Mouse (Mus musculus) lung, embryonic 14.5 days (tissue): ENCODE measurements at regions not wholly inside any gene's neighbourhood (a gene's known extent, or its start where the extent isn't known, plus 50 kb on each side); places are given as distances from the start of the nearest gene placed in this dataset.

ENCODE experiments used
- ATAC-seq: fragments of 200-750 bp; cut with Nextera tagmentation; 2 replicates; pipeline ENCODE4 v1.8.0; 2017; ENCODE audit warnings: mild to moderate bottlenecking, moderate TSS enrichment, moderate library complexity; ENCODE audit not compliant: insufficient read depth
- DNase-seq: peaks from one replicate; pipeline ENCODE4 v3.0.0-alpha.2; 2015
- H3K27ac ChIP-seq: fragments of 300-500 bp; sonication (generic); 2 replicates; pipeline ENCODE4 v1.5.1; 2014; ENCODE audit warnings: low read depth, mild to moderate bottlenecking, moderate library complexity
- H3K27me3 ChIP-seq: fragments of 300-500 bp; sonication (generic); 2 replicates; pipeline ENCODE4 v1.6.1; 2014; ENCODE audit warnings: low read length, control low read depth; ENCODE audit not compliant: insufficient read depth
- H3K36me3 ChIP-seq: fragments of 300-500 bp; sonication (generic); 2 replicates; pipeline ENCODE4 v1.6.1; 2014; ENCODE audit warnings: control low read depth; ENCODE audit not compliant: insufficient read depth
- H3K4me1 ChIP-seq: fragments of 300-500 bp; sonication (generic); 2 replicates; pipeline ENCODE4 v1.6.1; 2014; ENCODE audit warnings: antibody characterized with exemption, control low read depth; ENCODE audit not compliant: insufficient read depth
- H3K4me2 ChIP-seq: fragments of 300-500 bp; sonication (generic); 2 replicates; pipeline ENCODE4 v1.6.1; 2014; ENCODE audit warnings: mild to moderate bottlenecking
- H3K4me3 ChIP-seq: fragments of 300-500 bp; sonication (generic); 2 replicates; pipeline ENCODE4 v1.5.1; 2014; ENCODE audit warnings: low read depth, low read length
- H3K9ac ChIP-seq: fragments of 300-500 bp; sonication (generic); 2 replicates; pipeline ENCODE4 v1.6.1; 2014
- H3K9me3 ChIP-seq: fragments of 300-500 bp; sonication (generic); 2 replicates; pipeline ENCODE4 v1.6.1; 2016; ENCODE audit warnings: low read depth, low read length, control low read depth
- CTCF ChIP-seq: IDR thresholded peaks from 2 replicates; pipeline ENCODE4 v1.5.1; 2016; ENCODE audit warnings: antibody characterized with exemption, low read depth
- WGBS: fragments of 180-500 bp; shearing (Covaris S2); extraction: QIAGEN DNeasy Blood & Tissue Kit; methylation state at CpG from one replicate; pipeline ENCODE4 v1.1.7; 2014; 5-methylcytosine and 5-hydroxymethylcytosine counted together

GRCm38 (mm10) chr10:117953026-117953711, 107.3 kb upstream of the Rap1b start:
- no peak for ATAC-seq

DNA sequence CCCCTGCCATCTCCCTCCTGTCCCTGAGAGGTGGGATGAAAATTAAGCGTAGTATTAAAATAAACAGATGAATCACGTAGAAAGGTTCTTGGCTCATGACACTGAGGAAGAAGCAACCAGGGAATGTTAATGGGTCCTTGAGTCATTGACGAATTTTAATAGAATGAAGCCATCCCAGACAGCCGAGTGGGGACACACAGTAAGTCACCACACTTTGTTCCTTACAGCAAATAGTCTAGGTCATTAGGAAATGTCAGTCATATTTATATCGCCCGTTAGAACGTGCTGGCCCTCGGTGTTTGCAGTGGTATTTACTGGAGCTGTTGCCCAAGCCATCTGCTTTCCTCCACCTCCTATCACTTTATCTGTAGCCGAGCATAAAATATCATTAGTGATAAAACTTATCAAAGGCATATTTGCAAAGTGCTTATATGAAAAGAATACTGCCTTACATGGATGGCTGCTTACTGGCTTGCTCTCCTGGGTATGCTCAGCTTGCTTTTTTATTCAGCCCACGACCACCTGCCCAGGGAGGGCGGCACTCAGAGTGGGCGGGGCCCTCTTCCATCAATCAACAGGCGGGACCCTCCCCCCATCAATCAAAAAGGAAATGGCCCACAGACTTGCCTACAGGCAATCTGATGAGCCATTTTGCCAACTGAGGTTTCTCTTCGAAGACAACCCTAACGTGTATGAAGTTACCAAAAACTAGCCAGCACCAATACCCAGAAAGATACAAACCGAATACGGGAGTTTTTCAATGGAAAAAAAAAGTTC, 110.5 kb upstream of the Rap1b start:
- Histone ChIP-seq H3K4me3 (no peak overlapping the region), H3K4me2 (no peak overlapping the region), H3K27ac (no peak overlapping the region), H3K27me3 (no peaks in the 10 kb centered on the region), H3K9ac (no peak overlapping the region), H3K4me1 (no peaks in the 10 kb centered on the region; the same call in 1 of the 2 replicates), H3K36me3 (no peaks in the 10 kb centered on the region), H3K9me3 (no peaks in the 10 kb centered on the region)
- DNase-seq (no peak), ATAC-seq (no peak)
- no peak for TF ChIP-seq CTCF
- 68% methylated on average over 17 of the region's 17 CpGs for WGBS

More at GRCm38 (mm10) chr10:117953026-117953711, 107.3 kb upstream of the Rap1b start:
- Histone ChIP-seq H3K27ac (no peak overlapping the region), H3K9ac (no peak overlapping the region), H3K4me1 (no peaks in the 10 kb centered on the region; the same call in 1 of the 2 replicates), H3K4me2 (no peak overlapping the region), H3K27me3 (no peaks in the 10 kb centered on the region), H3K4me3 (no peak overlapping the region), H3K9me3 (no peaks in the 10 kb centered on the region), H3K36me3 (no peaks in the 10 kb centered on the region)
- 24% methylated on average over 12 of the region's 12 CpGs for WGBS
- peak; percentile 8 for DNase-seq
- no peak for TF ChIP-seq CTCF

- Histone ChIP-seq H3K9ac (no peak overlapping the region), H3K36me3 (no peaks in the 10 kb centered on the region), H3K4me1 (no peaks in the 10 kb centered on the region), H3K9me3 (no peaks in the 10 kb centered on the region), H3K27ac (no peak overlapping the region), H3K27me3 (no peaks in the 10 kb centered on the region), H3K4me2 (no peak overlapping the region), H3K4me3 (no peak overlapping the region)
- no peak for DNase-seq
- no peak for TF ChIP-seq CTCF
- no peak for ATAC-seq
- WGBS, result 59% methylated on average over 6 of the region's 6 CpGs
Observed at GRCm38 (mm10) chr10:117974706-117975105, 128.9 kb upstream of the Rap1b start.

DNA sequence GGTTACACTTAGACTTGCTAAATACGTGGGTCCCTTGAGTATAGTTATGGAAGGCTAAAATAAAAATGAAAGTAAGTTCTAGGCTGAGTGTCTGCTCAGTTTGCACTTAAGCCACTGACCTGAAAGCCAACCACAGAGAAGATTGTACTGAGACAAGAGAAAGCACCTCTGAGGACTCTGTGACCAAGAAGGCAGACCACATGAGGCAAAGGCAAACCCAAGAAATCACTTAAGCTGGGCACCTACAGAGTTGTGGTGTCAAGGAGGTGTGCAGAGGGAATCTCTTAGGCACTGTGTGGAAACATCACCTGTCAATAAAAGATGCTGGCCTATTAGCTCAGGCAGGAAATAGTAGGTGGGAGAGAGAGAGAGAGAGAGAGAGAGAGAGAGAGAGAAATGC, 129.6 kb upstream of the Rap1b start:
- Histone ChIP-seq H3K4me1 (no peaks in the 10 kb centered on the region), H3K27me3 (no peaks in the 10 kb centered on the region), H3K9me3 (no peaks in the 10 kb centered on the region), H3K4me3 (no peak overlapping the region), H3K9ac (no peak overlapping the region), H3K4me2 (no peak overlapping the region), H3K27ac (no peak overlapping the region), H3K36me3 (no peaks in the 10 kb centered on the region)
- WGBS, result 81% methylated on average over 1 of the region's 1 CpGs
- DNase-seq, result no peak
- ATAC-seq, result no peak
- no peak for TF ChIP-seq CTCF

- WGBS, result 91% methylated on average over 4 of the region's 4 CpGs
- H3K36me3 ChIP-seq, result no peaks in the 10 kb centered on the region
- no peak overlapping the region for H3K4me3 ChIP-seq
- H3K9ac ChIP-seq, result no peak overlapping the region
- no peak for TF ChIP-seq CTCF
- H3K4me2 ChIP-seq, result no peak overlapping the region
- no peaks in the 10 kb centered on the region for H3K27me3 ChIP-seq
- H3K9me3 ChIP-seq, result no peaks in the 10 kb centered on the region
- DNase-seq, result no peak
- H3K27ac ChIP-seq, result no peak overlapping the region
- no peak for ATAC-seq
- no peaks in the 10 kb centered on the region for H3K4me1 ChIP-seq
Observed at GRCm38 (mm10) chr10:117979091-117979490, 133.3 kb upstream of the Rap1b start.

- Histone ChIP-seq H3K27ac (peak overlapping the region; percentile 34), H3K9me3 (no peaks in the 10 kb centered on the region), H3K36me3 (no peaks in the 10 kb centered on the region), H3K4me3 (no peak overlapping the region), H3K9ac (no peak overlapping the region), H3K27me3 (no peaks in the 10 kb centered on the region), H3K4me1 (no peaks in the 10 kb centered on the region), H3K4me2 (peak overlapping the region; percentile 24; the same call in 1 of the 2 replicates)
- no peak for TF ChIP-seq CTCF
- no peak for ATAC-seq
- WGBS, result 26% methylated on average over 8 of the region's 8 CpGs
- peak; percentile 57 for DNase-seq
Observed at GRCm38 (mm10) chr10:117982611-117983210, 136.9 kb upstream of the Rap1b start.

GRCm38 (mm10) chr10:117983271-117983670, 137.4 kb upstream of the Rap1b start:
- WGBS, result 71% methylated on average over 8 of the region's 8 CpGs
- Histone ChIP-seq H3K9me3 (no peaks in the 10 kb centered on the region), H3K9ac (no peak overlapping the region), H3K36me3 (no peaks in the 10 kb centered on the region), H3K27me3 (no peaks in the 10 kb centered on the region), H3K27ac (peak overlapping the region; percentile 34), H3K4me1 (no peaks in the 10 kb centered on the region), H3K4me2 (no peak overlapping the region), H3K4me3 (no peak overlapping the region)
- DNase-seq (peak; percentile 20), ATAC-seq (no peak)
- no peak for TF ChIP-seq CTCF
